Mouse (Mus musculus) ovary, postnatal 10 days (tissue): ENCODE results near the gene Tmem199.
"Not testable (repeated sequence)": the region's sequence is repeated elsewhere in the genome, so short reads cannot be mapped to it uniquely, and the experiment has no call there.

Experiments
- DNase-seq: peaks from one replicate; pipeline ENCODE4 v3.0.0; 2022; ENCODE audit warnings: low spot score

The Tmem199 gene

DNA sequence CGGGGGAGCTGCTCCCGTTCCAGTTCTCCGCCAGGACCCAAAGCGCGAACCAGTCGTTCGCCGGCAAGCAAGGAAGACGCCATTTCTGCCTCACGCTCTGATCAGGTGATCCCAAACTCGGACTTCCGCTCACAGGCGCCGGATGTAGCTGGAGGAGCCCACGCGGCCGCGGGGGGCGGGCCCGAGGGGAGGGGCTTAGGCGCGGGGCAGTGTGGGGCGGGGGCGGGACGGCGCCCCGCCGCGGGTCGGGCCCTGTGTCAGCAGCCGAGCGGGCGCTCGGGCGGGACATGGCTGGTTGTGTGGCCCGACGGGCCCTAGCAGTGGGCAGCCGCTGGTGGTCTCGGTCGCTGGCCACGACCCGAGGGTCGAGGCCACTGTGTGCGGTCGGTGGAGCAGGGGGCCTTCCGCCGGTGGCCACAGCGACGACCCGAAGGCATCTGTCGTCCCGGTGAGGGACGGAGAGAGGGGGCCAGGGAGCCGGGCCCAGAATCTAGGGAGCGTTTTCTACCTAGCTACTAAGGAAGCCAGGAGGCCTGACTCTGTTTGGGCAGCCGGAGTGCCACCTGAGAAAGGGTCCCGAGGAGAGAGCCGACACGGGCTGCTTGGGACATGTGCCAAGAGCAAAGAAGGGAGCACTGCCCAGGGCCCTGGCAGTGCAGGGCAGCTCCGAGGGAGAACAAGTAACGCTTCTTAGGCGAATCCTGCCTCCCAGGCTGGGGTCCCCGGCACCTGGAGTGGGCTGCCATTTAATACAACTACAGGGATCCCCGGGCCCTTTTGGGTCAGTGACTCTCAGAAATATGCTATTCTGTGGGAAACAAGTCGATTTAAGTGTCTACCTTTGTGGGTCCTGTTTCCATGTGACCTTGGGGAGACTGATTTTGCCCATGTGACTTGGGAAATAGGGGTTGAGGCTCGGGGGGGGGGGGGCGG lies at the start of gene Tmem199, which contains the start of gene Poldip2:
Gene Tmem199, minus strand, starts transcription at position 148 of the 933 bp plus-strand sequence.
Gene Poldip2, plus strand, starts transcription at position 169 of the 933 bp plus-strand sequence.
- peak; percentile 62 for DNase-seq

DNA sequence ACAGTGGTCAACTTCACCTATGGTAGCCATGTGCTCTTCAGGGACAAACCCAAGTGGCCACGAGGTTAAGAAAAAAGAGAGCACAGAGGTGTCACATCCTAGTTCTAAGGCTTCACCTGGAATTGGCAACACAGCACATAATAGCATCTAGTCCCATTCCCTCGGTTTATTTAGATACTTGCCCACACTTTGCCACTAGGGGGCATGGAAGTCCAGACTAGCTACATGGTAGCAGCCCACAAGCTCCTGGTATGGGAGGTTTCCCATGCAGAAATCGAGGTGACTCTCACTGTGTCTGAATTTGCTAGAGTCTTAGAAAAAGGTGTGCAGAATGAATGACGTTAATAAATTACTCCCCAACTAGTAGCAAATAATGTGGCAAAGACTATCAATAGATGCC lies 48.5 kb upstream of the Tmem199 start:
- no peak for DNase-seq

DNA sequence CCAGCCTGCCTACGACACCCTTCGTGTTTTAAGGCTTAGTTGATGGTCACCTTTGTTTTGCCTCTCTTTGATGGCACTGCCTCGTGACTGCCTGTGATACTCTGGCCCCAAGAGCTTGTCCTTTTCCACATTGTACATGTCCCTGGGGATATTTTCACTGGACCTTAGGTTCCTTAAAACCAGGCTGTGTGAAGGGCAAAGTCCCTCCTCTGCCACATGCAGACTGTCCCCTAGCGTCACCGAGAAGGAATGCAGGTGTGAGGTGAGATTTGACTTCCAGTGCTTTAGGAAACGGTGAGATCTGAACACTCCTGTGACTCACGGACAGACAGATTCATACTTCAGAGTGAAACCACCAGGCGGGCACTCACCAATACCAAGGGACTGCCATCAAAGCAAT lies 45.3 kb upstream of the Tmem199 start:
- DNase-seq = no peak

DNA sequence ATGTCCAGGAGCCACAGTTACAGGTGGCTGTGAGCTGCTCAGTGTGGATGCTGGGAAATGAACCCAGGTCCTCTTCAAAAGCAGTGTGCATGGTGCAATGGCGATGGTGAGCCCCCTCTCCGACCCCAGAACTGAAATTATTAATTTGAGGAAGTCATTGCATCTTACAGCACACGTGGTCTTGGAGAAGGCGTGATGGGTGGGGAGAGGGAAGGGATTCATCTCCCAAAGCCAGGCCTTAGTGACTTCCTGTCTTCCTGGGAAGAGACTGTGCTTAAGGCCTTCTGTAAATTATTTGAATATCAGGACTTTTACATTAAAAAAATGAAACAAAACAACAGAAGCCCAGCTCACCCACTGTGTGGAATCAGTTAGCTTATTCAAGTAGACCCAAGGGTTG lies 44.1 kb upstream of the Tmem199 start:
- no peak for DNase-seq

DNA sequence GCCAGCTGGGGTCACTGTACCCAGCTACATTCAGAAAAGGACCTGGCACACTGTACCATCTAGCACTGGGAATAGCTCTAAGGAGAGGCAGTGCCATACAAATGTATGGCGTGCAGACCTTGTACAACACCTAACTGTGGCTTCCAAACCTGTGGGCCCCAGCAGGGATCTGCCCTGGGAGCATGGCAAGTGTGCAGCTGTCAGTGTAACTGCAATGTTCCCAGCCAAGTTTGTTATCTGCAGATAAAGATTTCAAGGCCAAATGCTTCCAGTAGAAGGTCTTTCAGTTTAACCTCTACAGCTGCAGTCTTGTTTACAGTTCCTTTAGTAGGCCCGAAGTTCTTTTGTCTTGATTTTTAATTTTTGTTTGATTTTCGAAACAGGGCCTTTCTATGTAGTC lies 43.7 kb upstream of the Tmem199 start:
- no peak for DNase-seq

DNA sequence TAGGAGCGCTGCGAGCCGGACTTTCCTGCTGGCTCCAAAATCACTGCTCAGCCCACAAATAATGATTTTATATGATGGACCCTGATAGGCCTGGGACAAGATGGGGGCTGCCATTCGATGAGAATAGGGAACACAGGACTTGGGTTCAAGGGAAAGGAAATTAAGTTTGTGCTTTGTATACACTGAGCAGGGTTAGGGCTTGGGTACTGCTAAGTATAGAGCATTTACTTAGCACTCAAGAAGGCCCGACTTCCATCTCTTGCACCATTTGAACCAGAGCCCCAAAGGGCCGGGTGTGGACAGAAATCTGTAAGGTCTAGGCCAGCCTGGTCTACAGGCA lies 39.1 kb upstream of the Tmem199 start:
- no peak for DNase-seq

DNA sequence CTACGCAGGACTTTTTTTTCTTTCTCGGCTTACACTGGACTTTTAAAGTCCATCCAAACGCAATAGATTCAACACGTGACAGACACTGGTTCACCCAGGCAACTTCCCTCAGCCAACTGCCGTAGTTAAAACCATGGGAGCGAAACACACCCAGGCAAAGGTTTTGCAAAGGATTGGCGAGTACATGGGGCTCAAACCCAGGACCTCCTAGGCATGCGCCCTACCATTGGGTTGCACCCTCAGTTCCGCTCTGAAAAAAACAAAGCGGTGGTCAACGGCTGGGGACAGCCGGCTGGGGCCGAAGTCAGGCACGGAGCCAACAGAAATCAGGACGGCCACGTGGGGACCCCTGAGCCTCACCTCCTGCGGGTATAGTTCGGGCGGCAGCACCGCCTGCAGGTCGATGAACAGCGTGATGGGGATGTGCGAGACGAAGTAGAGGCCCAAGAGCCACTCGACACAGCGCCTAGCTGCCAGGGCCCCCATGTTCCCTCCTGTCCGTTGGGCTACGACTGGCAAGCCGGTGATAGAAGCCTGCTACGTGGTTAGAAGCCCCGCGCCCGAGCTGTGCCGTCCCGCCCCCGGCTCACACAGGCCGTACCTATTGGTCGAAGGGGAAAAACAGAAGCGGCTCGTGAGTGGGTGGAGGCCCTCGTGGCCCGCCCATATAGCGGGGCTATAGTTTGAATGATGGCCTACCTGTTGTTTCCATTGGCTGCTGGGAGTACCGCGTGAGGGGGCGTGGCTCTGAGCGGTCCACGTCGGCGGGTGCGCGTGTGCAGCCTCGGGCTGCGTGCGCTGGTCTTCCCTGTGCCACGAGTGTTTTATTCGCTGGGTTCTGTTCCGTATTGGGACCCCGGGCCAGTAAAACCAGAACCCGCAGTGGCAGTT lies 38.4 kb upstream of the Tmem199 start, which contains the start of gene Tmem97:
Gene Tmem97, minus strand, starts transcription at position 610 of the 891 bp plus-strand sequence.
- DNase-seq = peak; percentile 67

DNA sequence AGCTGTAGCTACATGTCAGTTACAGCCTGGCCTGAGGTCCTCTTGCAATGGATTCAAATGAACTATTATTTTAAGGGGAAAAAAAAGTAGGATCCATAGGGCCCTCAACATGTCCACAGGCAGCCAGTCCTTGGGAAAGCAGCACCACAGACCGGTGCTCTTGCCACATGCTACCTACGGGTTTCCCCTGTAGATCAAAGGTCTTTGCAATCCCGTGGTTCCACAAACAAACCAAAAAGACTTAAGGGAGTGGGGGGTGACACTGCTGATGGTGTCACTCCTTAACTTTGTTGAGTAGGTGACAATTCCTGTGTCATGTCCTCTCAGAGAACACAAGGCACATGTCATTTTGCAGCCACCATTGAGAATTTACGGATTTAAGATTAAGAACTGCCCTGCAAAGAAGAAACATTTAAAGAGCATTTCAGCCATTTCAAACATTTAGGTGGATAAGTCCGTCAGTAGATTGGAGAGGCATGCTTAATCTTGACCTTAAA lies 37.6 kb upstream of the Tmem199 start:
- no peak for DNase-seq

DNA sequence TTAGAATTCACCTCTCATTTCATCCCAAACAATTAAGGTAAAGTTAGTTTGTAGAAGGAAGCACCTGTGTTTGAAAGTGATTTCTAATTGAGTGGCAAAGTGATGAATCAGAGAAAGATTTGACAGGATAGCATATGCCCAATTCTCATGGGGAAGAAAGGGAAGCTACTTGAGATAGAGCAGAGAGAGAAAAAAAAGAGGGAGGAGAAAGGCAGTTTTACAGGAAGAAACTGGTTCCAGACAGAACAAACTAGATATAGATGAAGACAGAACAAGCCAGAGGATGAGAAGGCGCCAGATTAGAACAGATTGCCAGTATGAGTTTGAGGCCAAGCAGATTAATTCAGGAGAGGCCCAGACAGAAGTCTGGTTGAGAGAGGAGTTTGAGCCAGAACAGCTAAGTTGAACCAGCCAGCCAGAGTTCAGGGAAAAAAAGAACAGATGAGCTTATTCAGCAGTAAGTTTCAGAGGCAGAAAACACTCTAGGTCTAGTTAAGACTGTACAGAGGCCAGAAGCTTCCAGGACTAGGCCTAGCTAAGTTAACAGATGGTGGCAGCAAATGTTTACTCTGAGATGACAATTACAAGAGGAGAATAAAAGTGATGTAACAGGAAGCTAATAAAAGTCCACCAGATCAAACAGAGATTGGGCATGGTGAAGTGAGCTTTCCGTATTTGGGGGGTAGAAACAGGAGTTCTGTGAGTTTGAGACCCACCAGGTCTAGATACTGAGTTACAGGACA lies 35.9 kb upstream of the Tmem199 start:
- DNase-seq = no peak

DNA sequence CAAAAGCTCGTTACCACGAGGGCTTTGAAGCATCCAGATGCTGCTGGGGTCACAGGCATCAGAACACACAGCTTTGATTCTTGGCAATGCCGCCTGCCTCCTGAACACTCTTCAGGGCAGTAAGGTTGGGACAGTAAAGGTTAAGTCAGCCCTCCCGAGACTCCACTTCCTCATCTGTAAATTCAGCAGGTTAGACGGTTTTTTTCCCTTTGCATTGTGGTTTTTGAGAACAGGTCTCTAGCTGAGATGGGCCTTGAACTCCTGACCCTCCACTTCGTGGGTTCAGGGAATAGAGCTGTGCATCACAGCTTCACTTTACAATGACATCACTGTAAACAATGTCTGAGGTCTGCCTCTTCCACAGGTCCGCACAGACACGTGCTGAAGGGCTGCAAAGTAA lies 33.2 kb upstream of the Tmem199 start:
- DNase-seq = no peak

DNA sequence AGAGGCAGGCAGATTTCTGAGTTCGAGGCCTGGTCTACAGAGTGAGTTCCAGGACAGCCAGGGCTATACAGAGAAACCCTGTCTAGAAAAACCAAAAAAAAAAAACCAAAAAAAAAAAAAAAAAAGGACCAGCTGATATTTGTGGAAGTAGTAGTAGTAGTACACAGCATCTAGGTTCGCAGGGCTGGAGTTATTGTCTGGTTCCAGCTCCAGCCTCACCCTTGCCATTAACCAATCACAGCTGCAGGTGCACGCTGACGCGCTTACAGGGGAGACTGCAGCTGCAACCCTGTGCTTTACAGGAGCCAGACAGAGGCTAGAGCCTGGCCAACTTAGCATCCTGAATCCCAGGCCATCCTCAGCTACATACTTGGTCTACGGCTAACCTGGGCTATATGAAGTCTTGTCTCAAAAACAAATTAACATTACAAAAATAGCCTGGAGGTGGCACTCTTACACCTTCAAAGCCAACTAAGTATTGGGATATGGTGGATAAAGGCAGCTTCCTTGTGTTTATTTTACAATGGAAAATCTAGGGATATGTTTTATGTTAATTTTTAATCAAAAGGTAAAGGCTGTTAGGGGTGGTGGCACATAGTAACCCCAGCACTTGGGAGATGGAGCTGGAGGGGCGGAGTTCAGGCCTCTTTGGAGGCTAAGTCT lies 32.6 kb upstream of the Tmem199 start:
- no peak for DNase-seq

DNA sequence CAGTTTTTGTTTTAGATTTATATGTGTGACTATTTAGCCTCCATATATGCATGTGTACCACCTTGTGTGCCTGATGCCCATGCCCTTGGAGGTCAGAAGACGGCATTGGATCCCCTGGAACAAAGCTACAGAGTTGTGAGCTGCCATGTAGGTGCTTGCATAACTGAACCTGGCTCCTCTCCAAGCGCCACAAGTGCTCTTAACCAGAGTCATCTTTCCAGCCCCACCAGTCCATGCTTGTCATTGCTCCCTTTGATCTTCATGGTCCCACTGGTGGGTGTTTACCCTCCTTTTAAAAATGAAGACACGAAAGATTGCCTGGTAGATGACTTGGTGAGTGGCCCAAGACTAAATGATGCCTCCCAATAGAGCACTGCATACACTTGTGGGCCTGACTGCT lies 28.4 kb upstream of the Tmem199 start:
- DNase-seq = no peak

DNA sequence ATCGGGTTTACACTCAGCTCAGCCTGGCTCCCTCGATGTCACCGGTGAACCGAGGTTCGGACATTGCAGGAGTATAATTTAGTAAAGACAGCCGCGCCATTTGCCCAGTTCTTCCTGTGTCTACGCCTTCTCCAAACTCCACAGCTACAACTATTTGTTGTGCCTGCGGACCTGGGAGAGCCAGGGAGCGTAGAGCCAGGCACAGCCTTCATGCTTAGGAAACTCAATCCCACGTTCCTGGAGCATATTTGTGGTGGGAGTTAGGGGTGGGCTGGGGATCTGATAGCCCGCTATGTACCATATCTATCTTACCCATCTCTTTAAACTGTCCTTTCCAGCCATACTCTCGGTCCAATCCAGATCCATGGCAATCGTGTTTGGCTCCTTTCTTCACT lies 24.7 kb upstream of the Tmem199 start:
- DNase-seq = no peak

DNA sequence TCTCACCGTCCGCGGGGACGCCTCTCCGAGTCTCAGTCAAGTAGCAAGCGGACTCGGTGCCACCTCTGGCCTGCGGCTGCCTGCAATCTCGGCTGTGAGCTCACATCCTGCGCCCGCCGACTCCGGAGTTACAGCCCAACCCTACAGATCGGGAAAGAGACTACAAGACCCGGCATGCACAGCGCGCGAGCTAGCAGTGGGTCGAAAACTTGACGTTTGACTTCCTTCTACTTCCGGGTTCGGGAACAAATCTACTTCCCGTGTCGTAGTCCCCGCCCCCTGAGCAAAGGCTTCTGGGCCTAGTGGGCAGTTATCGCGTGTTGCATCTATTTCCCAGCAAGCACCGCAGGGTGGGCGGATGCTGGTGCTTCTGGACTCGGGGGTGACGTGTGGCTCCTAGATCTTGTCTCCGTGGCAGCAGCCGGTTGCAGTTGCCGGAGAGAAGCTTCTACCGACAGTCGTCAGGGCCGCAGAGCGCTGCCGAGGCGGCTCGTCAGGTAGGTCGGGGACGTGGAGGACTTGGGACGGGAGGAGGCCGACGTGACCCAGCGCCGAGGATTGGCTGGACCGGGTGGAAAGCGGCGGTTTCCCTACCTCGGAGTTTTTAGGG lies 24.2 kb upstream of the Tmem199 start, which contains the start of the genes Tnfaip1 and Ift20:
Gene Tnfaip1, minus strand, starts transcription at position 253 of the 610 bp plus-strand sequence.
Gene Ift20, plus strand, starts transcription at position 282 of the 610 bp plus-strand sequence.
- DNase-seq = peak; percentile 80

DNA sequence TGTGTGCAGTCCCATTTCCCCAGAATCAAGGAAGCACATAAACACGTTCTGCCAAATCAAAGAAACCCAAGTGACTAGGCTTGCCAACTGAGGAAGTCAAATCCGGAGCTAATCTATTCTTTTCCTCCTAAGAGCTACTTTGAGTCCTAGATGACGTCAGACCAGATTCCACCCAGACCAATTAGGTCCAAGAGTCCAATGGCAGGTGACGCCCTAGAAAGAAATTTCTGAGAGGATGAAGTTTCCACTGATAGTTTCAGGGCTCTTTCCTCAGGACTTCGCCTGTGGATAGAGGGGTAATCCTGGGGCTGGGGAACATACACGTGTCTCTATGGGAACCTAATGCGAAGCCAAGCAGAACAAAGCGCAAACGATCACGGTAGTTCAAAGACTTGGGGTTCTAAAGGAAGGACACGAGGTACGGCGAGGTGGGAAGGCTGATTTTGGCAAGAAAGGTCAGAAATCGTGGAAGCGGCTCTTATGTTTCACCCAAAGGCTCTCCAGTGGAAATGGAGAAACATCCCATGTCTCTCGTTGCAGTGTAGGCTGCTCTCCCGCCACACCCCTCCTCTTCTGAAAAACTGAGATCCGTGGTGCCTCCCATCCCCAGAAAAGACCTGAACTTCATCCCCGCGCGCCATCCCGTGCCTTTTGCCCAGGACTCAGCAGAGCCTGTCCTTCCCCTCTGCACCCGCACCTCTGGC lies 23.6 kb upstream of the Tmem199 start:
- DNase-seq = no peak

DNA sequence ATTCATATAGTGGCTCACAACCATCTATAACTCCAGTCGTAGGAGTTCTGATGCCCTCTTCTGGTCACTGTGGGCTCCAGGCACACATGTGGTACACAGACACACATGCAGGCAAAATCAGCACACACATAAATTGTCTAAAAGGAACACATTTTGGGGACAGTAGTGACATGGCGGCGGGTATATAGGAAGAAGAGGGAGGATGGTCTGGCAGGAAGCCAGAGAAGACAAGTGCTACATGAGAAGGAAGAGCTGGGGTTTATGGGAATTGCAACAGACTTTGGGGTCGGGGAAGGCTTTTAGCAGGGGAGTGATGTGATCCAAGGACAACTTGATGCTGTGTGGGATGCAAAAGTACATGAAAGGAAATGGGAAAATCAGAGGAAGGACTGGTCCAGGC lies 22.5 kb upstream of the Tmem199 start:
- no peak for DNase-seq

DNA sequence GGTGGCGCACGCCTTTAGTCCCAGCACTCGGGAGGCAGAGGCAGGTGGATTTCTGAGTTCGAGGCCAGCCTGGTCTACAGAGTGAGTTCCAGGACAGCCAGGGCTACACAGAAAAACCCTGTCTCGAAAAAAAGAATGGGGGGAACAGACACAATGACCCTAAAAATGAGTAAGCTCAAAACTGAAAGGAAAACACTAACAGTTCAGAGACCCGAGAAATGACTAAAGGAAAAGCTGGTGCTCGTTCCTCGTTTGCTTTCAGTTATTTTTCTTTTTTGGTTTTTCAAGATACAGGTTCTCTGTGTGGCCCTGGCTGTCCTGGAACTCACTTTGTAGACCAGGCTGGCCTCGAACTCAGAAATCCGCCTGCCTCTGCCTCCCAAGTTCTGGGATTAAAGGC lies 19.5 kb upstream of the Tmem199 start:
- DNase-seq = not testable (repeated sequence)

DNA sequence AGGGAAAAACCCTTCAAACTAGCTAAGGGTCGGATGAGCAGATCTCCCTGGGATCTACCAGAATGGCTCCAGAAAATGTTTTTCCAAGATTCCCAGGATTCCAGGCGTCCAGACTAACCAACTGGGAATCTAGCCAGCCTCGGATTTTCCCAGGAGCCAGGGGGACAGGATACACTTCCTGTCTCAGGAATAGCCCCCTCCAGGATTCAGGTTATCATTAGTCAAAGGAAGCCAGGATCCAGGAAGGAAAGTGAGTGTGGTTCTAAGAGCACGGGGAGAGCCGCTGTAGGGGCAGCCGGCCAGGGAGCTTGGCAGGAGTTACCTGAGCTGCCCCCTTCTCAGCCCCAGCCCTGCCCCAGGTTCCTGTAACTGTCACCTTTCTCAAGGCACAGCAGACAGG lies 19.1 kb upstream of the Tmem199 start:
- DNase-seq = no peak

DNA sequence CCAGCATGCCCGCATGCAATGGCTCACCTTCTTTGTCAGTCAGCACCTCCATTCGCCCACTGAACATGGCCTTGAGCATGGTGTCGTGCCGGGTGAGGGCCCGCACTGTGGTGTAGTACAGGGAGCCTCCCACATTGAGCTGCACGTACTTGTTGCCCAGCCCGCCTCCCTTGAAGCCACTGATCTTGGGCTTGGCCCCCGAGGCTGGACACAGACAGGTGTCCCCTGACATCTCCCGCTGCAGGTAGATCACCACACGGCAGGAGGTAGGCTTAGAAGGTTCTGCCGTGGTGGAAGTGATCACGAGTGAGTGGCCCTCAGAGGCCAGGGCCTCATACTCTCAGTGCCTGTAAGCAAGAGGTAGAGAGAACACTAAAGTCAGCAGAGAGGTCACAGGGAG lies 18.0 kb upstream of the Tmem199 start:
- no peak for DNase-seq

DNA sequence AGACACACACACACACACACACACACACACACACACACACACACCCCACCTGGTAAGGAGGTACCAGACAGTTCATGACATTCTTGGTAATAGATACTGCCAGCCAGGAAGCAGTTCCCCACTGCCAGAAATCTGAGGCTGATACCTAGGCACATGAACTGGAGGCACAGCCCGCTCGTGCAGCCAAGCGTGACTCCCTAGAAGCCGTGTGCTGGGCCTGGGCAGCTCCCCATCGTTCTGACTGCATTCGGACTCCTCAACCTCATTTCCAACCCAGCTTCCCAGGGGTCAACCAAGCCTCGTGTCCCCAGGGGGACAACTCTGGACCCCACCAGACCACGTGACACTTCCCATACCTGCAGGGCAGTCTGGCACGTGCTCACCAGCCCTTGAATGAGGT lies 16.7 kb upstream of the Tmem199 start:
- DNase-seq = no peak
